ENCODE assay signal across 13 mouse cellular contexts in genomic region chr5:107346214-107346613, GRCm38 (mm10). TPM values are rescaled to one million over a fixed set of nuclear protein-coding genes. Genes with fewer than 3 reads are reported as not detected.
A peak's percentile ranks its signal among the peaks of the same experiment; 100 is the strongest.
DNase-seq lines count a peak whose midpoint lies in the region; ATAC-seq and TF ChIP-seq lines count a peak whose summit lies in the region.
"Had no signal": no experiment of that assay in that cellular context is flagged by ENCODE, and none has a peak within 500 bp of the region (broad histone marks: within the 10 kb centered on the region; RNA-seq: fewer than 3 reads in every experiment).

No protein-coding gene starts in this region.

- no peaks in the 10 kb centered on the region for H3K4me1 ChIP-seq in limb, embryonic 11.5 days (ENCODE audit: control insufficient read depth, insufficient read depth, low read length)
- H3K4me1 ChIP-seq in limb, embryonic 10.5 days = peaks cover 6% of the 10 kb centered on the region
- H3K4me1 ChIP-seq in MEL (ENCODE audit: control insufficient read depth in 1 of 2, insufficient read depth in 2 of 2, low read length in 2 of 2) = no peaks in the 10 kb centered on the region
- no peaks in the 10 kb centered on the region for H3K4me1 ChIP-seq in kidney, embryonic 15.5 days
- H3K4me1 ChIP-seq: heart, embryonic 15.5 days; neural tube, embryonic 12.5 days had no signal

- no peaks in the 10 kb centered on the region for H3K79me2 ChIP-seq in MEL (ENCODE audit: control insufficient read depth, insufficient read depth, low read length, poor library complexity)

- no peak overlapping the region for H3K27ac ChIP-seq in limb, embryonic 11.5 days (replicated peaks; ENCODE audit: low read depth, low read length)
- no peak overlapping the region for H3K27ac ChIP-seq in limb, embryonic 10.5 days
- H3K27ac ChIP-seq in MEL (ENCODE audit: control insufficient read depth, low read depth, low read length) = no peak overlapping the region
- H3K27ac ChIP-seq in kidney, embryonic 15.5 days = no peak overlapping the region
- H3K27ac ChIP-seq: embryonic facial prominence, embryonic 15.5 days; heart, embryonic 15.5 days; neural tube, embryonic 12.5 days had no signal

- TF ChIP-seq POLR2A in MEL (IDR thresholded peaks at IDR 0.05; ENCODE audit: control insufficient read depth in 1 of 2, insufficient read depth in 1 of 2, low read depth in 1 of 2, low read length in 2 of 2, poor library complexity in 1 of 2) = no peak

- H3K27me3 ChIP-seq in limb, embryonic 11.5 days (ENCODE audit: control insufficient read depth, insufficient read depth, low read length) = no peaks in the 10 kb centered on the region
- H3K27me3 ChIP-seq in limb, embryonic 10.5 days (ENCODE audit: low read depth, poor library complexity, severe bottlenecking) = no peaks in the 10 kb centered on the region
- no peaks in the 10 kb centered on the region for H3K27me3 ChIP-seq in MEL (ENCODE audit: control insufficient read depth in 1 of 2, insufficient read depth in 2 of 2, low read length in 2 of 2)
- H3K27me3 ChIP-seq in kidney, embryonic 15.5 days = no peaks in the 10 kb centered on the region
- H3K27me3 ChIP-seq: embryonic facial prominence, embryonic 15.5 days; heart, embryonic 15.5 days; neural tube, embryonic 12.5 days had no signal

- no peak overlapping the region for H3K4me2 ChIP-seq in limb, embryonic 11.5 days (ENCODE audit: low read depth, severe bottlenecking)
- H3K4me2 ChIP-seq in kidney, embryonic 15.5 days = no peak overlapping the region
- H3K4me2 ChIP-seq: embryonic facial prominence, embryonic 15.5 days; heart, embryonic 15.5 days; neural tube, embryonic 12.5 days had no signal

- H3K4me3 ChIP-seq in limb, embryonic 11.5 days (ENCODE audit: low read depth, low read length) = no peak overlapping the region
- H3K4me3 ChIP-seq in limb, embryonic 10.5 days = no peak overlapping the region
- no peak overlapping the region for H3K4me3 ChIP-seq in MEL (ENCODE audit: control insufficient read depth in 1 of 2, insufficient read depth in 1 of 2, low read depth in 2 of 2, low read length in 2 of 2)
- H3K4me3 ChIP-seq in kidney, embryonic 15.5 days (replicated peaks) = no peak overlapping the region
- H3K4me3 ChIP-seq: embryonic facial prominence, embryonic 15.5 days; heart, embryonic 15.5 days; neural tube, embryonic 12.5 days had no signal

- no peaks in the 10 kb centered on the region for H3K9me3 ChIP-seq in limb, embryonic 11.5 days (ENCODE audit: control insufficient read depth, low read length)
- no peaks in the 10 kb centered on the region for H3K9me3 ChIP-seq in limb, embryonic 10.5 days (replicated peaks)
- no peaks in the 10 kb centered on the region for H3K9me3 ChIP-seq in MEL (replicated peaks; ENCODE audit: insufficient read depth, low read length)
- H3K9me3 ChIP-seq in kidney, embryonic 15.5 days (replicated peaks) = no peaks in the 10 kb centered on the region
- H3K9me3 ChIP-seq: embryonic facial prominence, embryonic 15.5 days; heart, embryonic 15.5 days; neural tube, embryonic 12.5 days had no signal

- peak in 2 of 3 experiments; percentile 37 to 38; a peak in 4 of 6 replicates for TF ChIP-seq CTCF in MEL (IDR thresholded peaks at IDR 0.05 in 2 of 3, conservative IDR thresholded peaks at IDR 0.05 in 1 of 3; ENCODE audit: control insufficient read depth in 1 of 3, insufficient read depth in 1 of 3, low read depth in 2 of 3, low read length in 3 of 3, poor library complexity in 1 of 3, severe bottlenecking in 1 of 3)

- H3K36me3 ChIP-seq in limb, embryonic 11.5 days (ENCODE audit: control insufficient read depth, insufficient read depth, low read length) = no peaks in the 10 kb centered on the region
- H3K36me3 ChIP-seq in limb, embryonic 10.5 days = no peaks in the 10 kb centered on the region
- H3K36me3 ChIP-seq in MEL (ENCODE audit: control insufficient read depth in 1 of 2, insufficient read depth in 2 of 2, low read length in 2 of 2) = peaks cover 0 to 2% of the 10 kb centered on the region in 2 experiments; a peak in 2 of 4 replicates
- H3K36me3 ChIP-seq in kidney, embryonic 15.5 days = no peaks in the 10 kb centered on the region
- H3K36me3 ChIP-seq: embryonic facial prominence, embryonic 15.5 days; heart, embryonic 15.5 days; neural tube, embryonic 12.5 days had no signal

- DNase-seq in limb, embryonic 11.5 days (ENCODE audit: low spot score) = peak; percentile 40
- DNase-seq in limb, embryonic 10.5 days (ENCODE audit: low spot score) = no peak
- DNase-seq in A20 (ENCODE audit: low read depth, low spot score) (peak; percentile 10), MEL (ENCODE audit: low read depth, low spot score) (no peak)
- peak; percentile 51 for DNase-seq in forelimb bud, embryonic 11.5 days (ENCODE audit: low read depth, low spot score)
- DNase-seq in T-cell, adult 2 months (ENCODE audit: low spot score) = no peak
- DNase-seq: layer of hippocampus, postnatal 36 days had no signal

- TF ChIP-seq EP300 in MEL (IDR thresholded peaks at IDR 0.05; ENCODE audit: low read depth in 1 of 2, low read length in 2 of 2) = no peak

- peak; percentile 65; the same call in 1 of the 2 replicates for ATAC-seq in limb, embryonic 11.5 days (ENCODE audit: insufficient number of reproducible peaks, low FRiP score, low TSS enrichment, low read depth)
- ATAC-seq in kidney, embryonic 15.5 days (replicated peaks; ENCODE audit: low FRiP score) = no peak
- ATAC-seq: intestine, embryonic 16.5 days had no signal

- no peak overlapping the region for H3K9ac ChIP-seq in limb, embryonic 11.5 days (ENCODE audit: low read length)
- H3K9ac ChIP-seq in MEL (ENCODE audit: control insufficient read depth, low read depth, low read length, poor library complexity, severe bottlenecking) = no peak overlapping the region
- no peak overlapping the region for H3K9ac ChIP-seq in kidney, embryonic 15.5 days
- H3K9ac ChIP-seq: embryonic facial prominence, embryonic 15.5 days; heart, embryonic 15.5 days; neural tube, embryonic 12.5 days had no signal

- peak; percentile 11; the same call in 1 of the 2 replicates for TF ChIP-seq RAD21 in MEL (IDR thresholded peaks at IDR 0.05; ENCODE audit: low read depth, low read length)

- 38% methylated on average over 1 of the region's 1 CpGs for WGBS in limb, embryonic 11.5 days
- 45% methylated on average over 1 of the region's 1 CpGs for WGBS in limb, embryonic 10.5 days
- 47% methylated on average over 1 of the region's 1 CpGs for WGBS in kidney, embryonic 15.5 days

TF ChIP-seq in MEL, 35 proteins besides CTCF, POLR2A, EP300 and RAD21:
- TF ChIP-seq SMC3 (IDR thresholded peaks at IDR 0.05; ENCODE audit: low read depth, low read length) (peak; percentile 45), E2F4 (IDR thresholded peaks at IDR 0.05; ENCODE audit: borderline replicate concordance, low read depth, low read length) (no peak), USF1 (IDR thresholded peaks at IDR 0.05; ENCODE audit: low read depth, low read length) (no peak), ZC3H11A (IDR thresholded peaks at IDR 0.05; ENCODE audit: low read depth, low read length) (0 out of 2 replicates have a peak, but pooled peaks have one; percentile 4), ZKSCAN1 (IDR thresholded peaks at IDR 0.05; ENCODE audit: low read depth, low read length) (no peak)

RNA-seq across cellular contexts. Expression of gene Brdt, which starts 15.3 kb away (rescaled TPM):
- 1.5 and 2.0 TPM in 2 replicates for polyA plus RNA-seq in limb, embryonic 11.5 days (2014; fragmentation: Nextera tagmentation; extraction: Ambion mirVana)
- polyA plus RNA-seq in limb, embryonic 10.5 days (2016; fragmentation: Nextera tagmentation; extraction: Ambion mirVana) = 0.73 and 1.3 TPM in 2 replicates
- total RNA-seq in MEL (2012; rRNA removed) = 10.3 and 12.0 TPM in 2 replicates
- polyA plus RNA-seq in MEL (2012; ENCODE audit: insufficient read depth in 1 of 2, insufficient read length in 2 of 2, low read depth in 1 of 2, low replicate concordance in 2 of 2, missing spikeins in 1 of 2) = 10 to 100 TPM in 1 of 2 experiments, not detected in 1; 16.7 TPM
- 1.7 and 2.0 TPM in 2 replicates for polyA plus RNA-seq in kidney, embryonic 15.5 days (2015; fragmentation: Nextera tagmentation; extraction: Ambion mirVana)

RNA-seq across cellular contexts. Expression of gene Ephx4, which starts 56.3 kb away (rescaled TPM):
- 0.64 and 0.72 TPM in 2 replicates for polyA plus RNA-seq in limb, embryonic 11.5 days (2014; fragmentation: Nextera tagmentation; extraction: Ambion mirVana)
- 0.36 TPM in 2 replicates for polyA plus RNA-seq in limb, embryonic 10.5 days (2016; fragmentation: Nextera tagmentation; extraction: Ambion mirVana)
- 0.39 and 0.72 TPM in 2 replicates for total RNA-seq in MEL (2012; rRNA removed)
- polyA plus RNA-seq in MEL (2012; ENCODE audit: insufficient read depth in 1 of 2, insufficient read length in 2 of 2, low read depth in 1 of 2, low replicate concordance in 2 of 2, missing spikeins in 1 of 2) = 1 to 10 TPM in 1 of 2 experiments, not detected in 1; 1.4 TPM
- 1.3 and 1.7 TPM in 2 replicates for polyA plus RNA-seq in kidney, embryonic 15.5 days (2015; fragmentation: Nextera tagmentation; extraction: Ambion mirVana)
- total RNA-seq: megakaryocyte, adult 5-6 weeks had no signal

RNA-seq across cellular contexts. Expression of gene Tgfbr3, which starts 56.8 kb away (rescaled TPM):
- polyA plus RNA-seq in limb, embryonic 11.5 days (2014; fragmentation: Nextera tagmentation; extraction: Ambion mirVana) = 11.2 and 12.4 TPM in 2 replicates
- polyA plus RNA-seq in limb, embryonic 10.5 days (2016; fragmentation: Nextera tagmentation; extraction: Ambion mirVana) = 12.1 and 13.6 TPM in 2 replicates
- 5.9 and 6.7 TPM in 2 replicates for total RNA-seq in MEL (2012; rRNA removed)
- 1 to 10 TPM in 1 of 2 experiments, not detected in 1; 3.0 TPM for polyA plus RNA-seq in MEL (2012; ENCODE audit: insufficient read depth in 1 of 2, insufficient read length in 2 of 2, low read depth in 1 of 2, low replicate concordance in 2 of 2, missing spikeins in 1 of 2)
- polyA plus RNA-seq in kidney, embryonic 15.5 days (2015; fragmentation: Nextera tagmentation; extraction: Ambion mirVana) = 15.8 and 19.8 TPM in 2 replicates

Comparison
In these comparisons a context has a peak if more than half of its experiments do, and no peak if none do; other contexts are left out.
1. DNase-seq: peak in limb, embryonic 11.5 days (single experiment), A20 (single experiment) and forelimb bud, embryonic 11.5 days (single experiment); none in limb, embryonic 10.5 days (single experiment), MEL (single experiment) and T-cell, adult 2 months (single experiment).